In the genomic region with DNA sequence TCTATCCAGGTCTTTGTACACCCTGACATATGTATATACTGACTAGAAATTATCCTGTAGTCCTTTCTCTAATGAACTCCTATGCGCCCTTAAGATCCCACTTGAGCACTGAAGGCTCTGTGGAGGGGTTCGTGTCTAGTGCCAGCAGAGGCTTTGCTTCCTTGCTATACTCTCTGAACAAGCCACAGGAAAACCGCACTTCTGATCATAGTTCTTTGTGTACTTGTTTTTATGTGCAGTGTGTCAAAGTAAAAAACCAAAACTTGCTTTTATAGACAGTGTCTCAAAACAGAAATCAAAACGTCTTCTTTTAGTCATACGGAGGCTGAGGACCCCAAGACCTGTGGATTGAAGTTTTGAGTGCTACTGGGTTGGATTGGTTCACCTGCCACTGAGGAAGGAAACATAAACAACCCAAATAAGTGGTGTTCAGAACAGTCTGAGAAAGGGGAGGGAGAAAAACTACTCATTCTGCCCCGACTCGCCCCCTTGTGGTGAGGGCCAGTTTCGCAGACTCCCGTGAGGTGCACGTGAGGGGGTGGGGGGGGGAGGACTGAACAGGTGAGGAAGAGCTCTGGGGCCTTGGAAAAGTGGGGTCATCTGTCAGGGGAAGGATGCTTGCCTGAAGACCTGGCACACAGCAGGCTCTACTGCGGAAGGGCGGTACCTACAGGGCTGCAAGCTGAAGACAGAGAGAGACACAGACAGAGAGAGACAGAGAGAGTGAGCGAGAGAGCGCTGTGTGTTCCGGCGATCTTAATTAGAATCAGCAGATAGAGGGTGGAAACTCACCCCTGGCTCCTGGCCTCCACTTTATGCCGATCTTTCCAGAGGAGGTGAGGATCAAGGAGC, we compare ENCODE assay signal across 9 mouse cellular contexts. TPM values are rescaled to one million over a fixed set of nuclear protein-coding genes. Genes with fewer than 3 reads are reported as not detected.
A peak's percentile ranks its signal among the peaks of the same experiment; 100 is the strongest.
DNase-seq lines count a peak whose midpoint lies in the region; ATAC-seq and TF ChIP-seq lines count a peak whose summit lies in the region.
"Had no signal": no experiment of that assay in that cellular context is flagged by ENCODE, and none has a peak within 500 bp of the region (broad histone marks: within the 10 kb centered on the region; RNA-seq: fewer than 3 reads in every experiment).

No protein-coding gene starts in this region.

- peaks cover 5% of the 10 kb centered on the region for H3K4me1 ChIP-seq in intestine, embryonic 16.5 days (ENCODE audit: control insufficient read depth, insufficient read depth, low read length)
- no peaks in the 10 kb centered on the region for H3K4me1 ChIP-seq in lung, postnatal 0 days (ENCODE audit: insufficient read depth, low read depth, low read length)

- POLR2A ChIA-PET in Patski (lab: Charles Lee): no interaction called here

- 0 out of 2 replicates have a peak overlapping the region, but pooled peaks have one; percentile 27 for H3K9ac ChIP-seq in intestine, embryonic 16.5 days (ENCODE audit: low read depth, low read length)
- H3K9ac ChIP-seq in lung, postnatal 0 days (replicated peaks; ENCODE audit: low read depth): no peak overlapping the region

- peak; percentile 24 to 41 for DNase-seq in layer of hippocampus, postnatal 10 days (ENCODE audit: low spot score in 2 of 2)
- no peak for DNase-seq in layer of hippocampus, adult 18-20 months (ENCODE audit: low spot score in 2 of 2)
- no peak for DNase-seq in Patski (ENCODE audit: low read depth, low spot score)
- peak; percentile 38 for DNase-seq in embryo, embryonic 9.5 days (ENCODE audit: extremely low spot score)
- DNase-seq in lung, postnatal 0 days (ENCODE audit: low spot score): peak; percentile 37
- DNase-seq in spleen, postnatal 4 days (ENCODE audit: low spot score in 2 of 2): peak; percentile 15 to 67
- no peak for DNase-seq in right cerebral cortex, postnatal 36 days (ENCODE audit: low spot score in 2 of 2)

- no peaks in the 10 kb centered on the region for H3K36me3 ChIP-seq in intestine, embryonic 16.5 days (ENCODE audit: control insufficient read depth, insufficient read depth, low read length)
- H3K36me3 ChIP-seq in lung, postnatal 0 days (ENCODE audit: insufficient read depth, low read length): no peaks in the 10 kb centered on the region

- WGBS in intestine, embryonic 16.5 days: 37% methylated on average over 17 of the region's 17 CpGs
- 38% methylated on average over 17 of the region's 17 CpGs for WGBS in lung, postnatal 0 days

- no peak for ATAC-seq in Patski
- peak; percentile 59 for ATAC-seq in intestine, embryonic 16.5 days
- no peak; the same call in 1 of the 2 replicates for ATAC-seq in lung, postnatal 0 days

- no peak overlapping the region for H3K27ac ChIP-seq in intestine, embryonic 16.5 days (ENCODE audit: low read length)
- no peak overlapping the region for H3K27ac ChIP-seq in lung, postnatal 0 days (ENCODE audit: low read length)

- H3K9me3 ChIP-seq in intestine, embryonic 16.5 days (ENCODE audit: control insufficient read depth, low read length): peaks cover 7% of the 10 kb centered on the region; the same call in 1 of the 2 replicates
- no peaks in the 10 kb centered on the region for H3K9me3 ChIP-seq in lung, postnatal 0 days (ENCODE audit: low read length)

- CTCF ChIA-PET in Patski (lab: Charles Lee): interaction anchor here (1.2 to 1.7 kb wide), 3 partner anchors 12 to 105 kb away, joined by 3 to 5 read pairs (median 4); no protein-coding TSS in a partner anchor

- peak; percentile 58 for TF ChIP-seq CTCF in Patski (IDR thresholded peaks at IDR 0.05)
- peak; percentile 80 for TF ChIP-seq CTCF in lung, postnatal 0 days (IDR thresholded peaks at IDR 0.05)

- TF ChIP-seq EP300 in lung, postnatal 0 days (IDR thresholded peaks at IDR 0.05): no peak

- in situ Hi-C loops in Patski (cut with MboI; ENCODE audit: low pct_unique_long_range_greater_than_20kb): no loop called here

- H3K4me2 ChIP-seq in intestine, embryonic 16.5 days (ENCODE audit: low read depth, low read length): peak overlapping the region; percentile 33
- no peak overlapping the region for H3K4me2 ChIP-seq in lung, postnatal 0 days (replicated peaks; ENCODE audit: low read depth, low read length)

- H3K27me3 ChIP-seq in Patski: no peaks in the 10 kb centered on the region
- H3K27me3 ChIP-seq in intestine, embryonic 16.5 days (replicated peaks; ENCODE audit: control insufficient read depth, insufficient read depth, low read length): no peaks in the 10 kb centered on the region
- no peaks in the 10 kb centered on the region for H3K27me3 ChIP-seq in lung, postnatal 0 days (replicated peaks; ENCODE audit: insufficient read depth, low read length)

- H3K4me3 ChIP-seq in intestine, embryonic 16.5 days (ENCODE audit: low read length): peak overlapping the region; percentile 4
- H3K4me3 ChIP-seq in lung, postnatal 0 days (ENCODE audit: low read depth, low read length): no peak overlapping the region
- H3K4me3 ChIP-seq: myocyte had no signal

RNA-seq across cellular contexts. Expression of a gene that starts 48.3 kb away (rescaled TPM):
- 100 to 1,000 TPM; 203 to 211 TPM for total RNA-seq in layer of hippocampus, postnatal 10 days (2021)
- 100 to 1,000 TPM; 191 to 196 TPM for total RNA-seq in layer of hippocampus, adult 18-20 months (2021)
- polyA plus RNA-seq in Patski (2021): 133 TPM
- 60.0 and 63.6 TPM in 2 replicates for polyA plus RNA-seq in intestine, embryonic 16.5 days (2015; fragmentation: Nextera tagmentation; extraction: Ambion mirVana)
- 42.7 and 46.5 TPM in 2 replicates for polyA plus RNA-seq in lung, postnatal 0 days (2015; fragmentation: Nextera tagmentation; extraction: Ambion mirVana)

Comparison
In these comparisons a context has a peak if more than half of its experiments do, and no peak if none do; other contexts are left out.
1. DNase-seq: peak in layer of hippocampus, postnatal 10 days (2 of 2), embryo, embryonic 9.5 days (single experiment), lung, postnatal 0 days (single experiment) and spleen, postnatal 4 days (2 of 2); none in layer of hippocampus, adult 18-20 months (0 of 2), Patski (single experiment) and right cerebral cortex, postnatal 36 days (0 of 2).